Mouse (Mus musculus): ENCODE measurements around the gene Klhl40. TPM values are rescaled to one million over a fixed set of nuclear protein-coding genes. Genes with fewer than 3 reads are reported as not detected.

The Klhl40 gene
- polyA plus RNA-seq, 1 experiment, result not detected

DNA sequence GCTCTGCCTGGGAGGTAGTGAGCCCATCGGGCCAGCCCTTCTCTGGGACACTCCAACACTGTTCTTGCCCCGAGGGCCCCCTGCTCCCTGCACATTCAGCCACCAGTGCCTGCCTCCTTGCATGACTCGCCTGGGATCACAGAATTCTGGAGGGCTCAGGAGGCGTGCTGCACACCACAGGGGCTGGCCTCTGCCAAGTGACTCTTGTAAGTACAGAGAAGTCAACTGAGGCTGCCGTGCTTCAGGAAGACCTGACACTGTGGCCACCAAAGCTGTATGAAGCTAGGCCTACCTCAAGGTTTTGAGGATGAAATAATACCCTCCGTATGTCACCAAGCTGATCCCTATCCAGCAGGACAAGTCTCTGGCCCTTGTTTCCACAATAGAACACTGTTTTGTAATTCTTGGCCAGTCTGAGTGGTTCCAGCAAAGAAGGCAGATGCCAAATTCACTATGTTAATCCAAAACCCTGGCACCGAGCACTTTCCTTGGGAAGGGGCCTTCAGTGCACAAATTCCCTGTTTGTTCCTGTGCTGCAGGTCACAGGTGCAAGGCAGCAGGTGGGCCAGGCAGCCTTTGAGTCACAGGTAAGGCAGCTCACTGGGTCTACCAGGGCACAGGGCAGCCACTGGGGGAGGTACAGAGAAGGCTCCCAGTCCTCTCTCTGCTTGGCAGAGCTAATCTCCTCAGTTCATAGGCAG, 42.5 kb downstream of the Klhl40 start:
- H3K27ac ChIP-seq (ENCODE audit: insufficient read depth, low read length), result no peak overlapping the region
- H3K4me1 ChIP-seq (ENCODE audit: control insufficient read depth, insufficient read depth, low read length), result no peaks in the 10 kb centered on the region
- no peak overlapping the region for H3K4me3 ChIP-seq (ENCODE audit: insufficient read depth, low read length)
- TF ChIP-seq POLR2A (IDR thresholded peaks at IDR 0.05; ENCODE audit: low read depth, low read length), result no peak
- TF ChIP-seq CTCF (IDR thresholded peaks at IDR 0.05; ENCODE audit: borderline replicate concordance, insufficient read depth, low read length), result no peak

DNA sequence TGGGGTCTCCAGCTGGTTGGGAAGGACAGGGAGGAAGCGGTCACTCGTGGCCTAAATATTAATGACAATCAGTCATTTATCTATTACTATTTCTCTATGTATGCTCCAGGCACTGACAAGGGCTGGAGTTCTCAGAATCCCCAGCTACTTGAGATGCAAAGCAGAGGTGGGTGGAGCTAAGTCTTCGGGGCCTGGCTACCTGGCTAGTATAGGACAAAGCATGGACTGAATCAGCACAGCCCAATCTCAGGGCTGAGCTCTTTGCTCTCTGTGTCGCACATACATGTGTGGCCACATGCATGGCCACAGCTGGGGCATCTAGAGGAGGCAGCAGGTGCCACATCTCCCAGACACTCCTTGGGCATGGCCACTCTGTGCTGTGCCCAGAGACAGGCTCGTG, 43.4 kb downstream of the Klhl40 start:
- no peak overlapping the region for H3K4me3 ChIP-seq (ENCODE audit: insufficient read depth, low read length)
- no peaks in the 10 kb centered on the region for H3K4me1 ChIP-seq (ENCODE audit: control insufficient read depth, insufficient read depth, low read length)
- TF ChIP-seq POLR2A (IDR thresholded peaks at IDR 0.05; ENCODE audit: low read depth, low read length) (no peak), CTCF (IDR thresholded peaks at IDR 0.05; ENCODE audit: borderline replicate concordance, insufficient read depth, low read length) (no peak)
- no peak overlapping the region for H3K27ac ChIP-seq (ENCODE audit: insufficient read depth, low read length)

- Histone ChIP-seq H3K4me3 (ENCODE audit: insufficient read depth, low read length) (no peak overlapping the region), H3K4me1 (ENCODE audit: control insufficient read depth, insufficient read depth, low read length) (no peaks in the 10 kb centered on the region), H3K27ac (ENCODE audit: insufficient read depth, low read length) (no peak overlapping the region)
- TF ChIP-seq CTCF (IDR thresholded peaks at IDR 0.05; ENCODE audit: borderline replicate concordance, insufficient read depth, low read length) (no peak), POLR2A (IDR thresholded peaks at IDR 0.05; ENCODE audit: low read depth, low read length) (no peak)
These were observed 45.2 kb downstream of the Klhl40 start for GRCm38 (mm10) chr9:121822585-121822991.

DNA sequence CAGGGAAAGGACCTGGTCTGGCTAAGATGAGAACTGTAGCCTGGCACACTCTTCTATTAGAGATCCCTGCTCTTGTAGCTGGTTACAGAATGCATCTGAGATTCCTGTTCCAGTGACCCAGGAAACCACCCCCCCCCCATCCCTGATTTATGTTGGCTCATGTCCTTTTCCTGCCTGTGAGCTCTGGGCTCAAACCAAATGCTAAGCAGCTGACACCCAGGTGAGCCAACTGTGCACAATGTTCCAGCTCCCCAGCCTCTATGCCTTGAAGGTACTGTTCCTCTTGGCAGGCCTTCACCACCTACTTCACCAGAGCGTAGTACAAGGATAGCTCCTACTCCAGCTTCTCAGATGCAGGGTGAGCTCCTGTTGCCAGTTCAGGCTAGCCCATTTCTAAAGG, 45.6 kb downstream of the Klhl40 start:
- Histone ChIP-seq H3K4me3 (ENCODE audit: insufficient read depth, low read length) (no peak overlapping the region), H3K27ac (ENCODE audit: insufficient read depth, low read length) (no peak overlapping the region), H3K4me1 (ENCODE audit: control insufficient read depth, insufficient read depth, low read length) (no peaks in the 10 kb centered on the region)
- TF ChIP-seq POLR2A (IDR thresholded peaks at IDR 0.05; ENCODE audit: low read depth, low read length) (no peak), CTCF (IDR thresholded peaks at IDR 0.05; ENCODE audit: borderline replicate concordance, insufficient read depth, low read length) (no peak)

- TF ChIP-seq CTCF (IDR thresholded peaks at IDR 0.05; ENCODE audit: borderline replicate concordance, insufficient read depth, low read length), result no peak
- TF ChIP-seq POLR2A (IDR thresholded peaks at IDR 0.05; ENCODE audit: low read depth, low read length), result no peak
- H3K27ac ChIP-seq (ENCODE audit: insufficient read depth, low read length), result no peak overlapping the region
- H3K4me3 ChIP-seq (ENCODE audit: insufficient read depth, low read length), result no peak overlapping the region
- H3K4me1 ChIP-seq (ENCODE audit: control insufficient read depth, insufficient read depth, low read length), result no peaks in the 10 kb centered on the region
These were observed 46.6 kb downstream of the Klhl40 start for GRCm38 (mm10) chr9:121823991-121824390.

DNA sequence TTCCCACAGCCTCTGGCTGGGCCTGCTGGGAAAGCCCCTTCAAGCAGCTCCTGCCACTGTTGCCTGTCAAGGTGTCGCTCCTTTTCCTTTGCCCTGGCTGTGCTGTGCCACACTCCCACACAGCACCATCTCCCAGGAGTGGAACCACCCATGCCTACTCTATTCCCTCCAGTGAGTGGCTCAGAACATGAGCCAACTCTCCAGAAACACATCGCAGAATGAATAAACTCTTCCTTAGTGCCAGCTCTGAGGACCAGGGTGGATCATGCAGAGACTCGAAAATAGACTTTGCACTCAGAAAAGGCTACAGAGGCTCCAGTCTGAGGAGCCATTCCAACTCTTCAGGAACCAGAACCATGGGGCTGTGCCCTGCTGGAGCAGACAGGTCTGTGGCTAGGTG, 48.9 kb downstream of the Klhl40 start:
- Histone ChIP-seq H3K4me1 (ENCODE audit: control insufficient read depth, insufficient read depth, low read length) (no peaks in the 10 kb centered on the region), H3K27ac (ENCODE audit: insufficient read depth, low read length) (no peak overlapping the region), H3K4me3 (ENCODE audit: insufficient read depth, low read length) (no peak overlapping the region)
- TF ChIP-seq CTCF (IDR thresholded peaks at IDR 0.05; ENCODE audit: borderline replicate concordance, insufficient read depth, low read length), result no peak
- TF ChIP-seq POLR2A (IDR thresholded peaks at IDR 0.05; ENCODE audit: low read depth, low read length), result no peak

GRCm38 (mm10) chr9:121828314-121828713, 50.9 kb downstream of the Klhl40 start:
- Histone ChIP-seq H3K4me1 (ENCODE audit: control insufficient read depth, insufficient read depth, low read length) (no peaks in the 10 kb centered on the region), H3K27ac (ENCODE audit: insufficient read depth, low read length) (no peak overlapping the region), H3K4me3 (ENCODE audit: insufficient read depth, low read length) (no peak overlapping the region)
- TF ChIP-seq CTCF (IDR thresholded peaks at IDR 0.05; ENCODE audit: borderline replicate concordance, insufficient read depth, low read length) (no peak), POLR2A (IDR thresholded peaks at IDR 0.05; ENCODE audit: low read depth, low read length) (no peak)

DNA sequence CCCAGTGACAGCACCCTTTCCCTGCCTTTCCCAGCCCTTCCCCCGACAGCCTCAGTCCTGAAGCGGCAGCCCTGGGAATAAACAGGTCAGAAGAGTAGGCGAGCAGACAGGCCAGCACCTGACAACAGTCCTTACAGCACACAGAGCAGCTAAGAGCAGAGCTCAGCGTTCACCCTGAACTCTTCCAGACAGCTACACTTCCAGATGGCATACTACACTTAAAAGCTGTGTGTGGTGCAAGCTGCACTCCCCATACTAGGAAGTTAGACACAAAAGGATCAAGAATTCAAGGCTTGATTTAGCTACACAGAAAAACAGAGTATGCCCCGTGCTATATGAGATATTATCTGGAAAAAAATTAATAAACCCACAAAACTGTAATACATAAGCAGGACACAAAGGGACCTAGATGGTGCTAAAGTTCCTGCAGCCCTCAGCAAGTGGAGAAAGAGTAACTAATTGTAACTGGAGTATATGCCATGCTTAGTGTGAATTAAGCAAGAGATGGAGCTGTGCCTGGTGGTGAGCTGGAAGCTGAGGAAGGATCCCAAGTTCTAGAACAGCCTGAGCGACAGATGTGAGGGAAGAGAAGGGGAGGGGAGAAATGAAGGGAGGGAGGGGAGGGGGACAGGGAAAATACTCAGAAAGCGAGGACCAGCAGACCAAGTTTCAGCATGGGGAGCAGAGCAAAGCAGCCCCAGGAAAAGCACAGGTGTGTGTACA, 52.0 kb downstream of the Klhl40 start:
- H3K4me1 ChIP-seq (ENCODE audit: control insufficient read depth, insufficient read depth, low read length), result no peaks in the 10 kb centered on the region
- H3K27ac ChIP-seq (ENCODE audit: insufficient read depth, low read length), result no peak overlapping the region
- TF ChIP-seq CTCF (IDR thresholded peaks at IDR 0.05; ENCODE audit: borderline replicate concordance, insufficient read depth, low read length), result no peak
- no peak for TF ChIP-seq POLR2A (IDR thresholded peaks at IDR 0.05; ENCODE audit: low read depth, low read length)
- no peak overlapping the region for H3K4me3 ChIP-seq (ENCODE audit: insufficient read depth, low read length)

DNA sequence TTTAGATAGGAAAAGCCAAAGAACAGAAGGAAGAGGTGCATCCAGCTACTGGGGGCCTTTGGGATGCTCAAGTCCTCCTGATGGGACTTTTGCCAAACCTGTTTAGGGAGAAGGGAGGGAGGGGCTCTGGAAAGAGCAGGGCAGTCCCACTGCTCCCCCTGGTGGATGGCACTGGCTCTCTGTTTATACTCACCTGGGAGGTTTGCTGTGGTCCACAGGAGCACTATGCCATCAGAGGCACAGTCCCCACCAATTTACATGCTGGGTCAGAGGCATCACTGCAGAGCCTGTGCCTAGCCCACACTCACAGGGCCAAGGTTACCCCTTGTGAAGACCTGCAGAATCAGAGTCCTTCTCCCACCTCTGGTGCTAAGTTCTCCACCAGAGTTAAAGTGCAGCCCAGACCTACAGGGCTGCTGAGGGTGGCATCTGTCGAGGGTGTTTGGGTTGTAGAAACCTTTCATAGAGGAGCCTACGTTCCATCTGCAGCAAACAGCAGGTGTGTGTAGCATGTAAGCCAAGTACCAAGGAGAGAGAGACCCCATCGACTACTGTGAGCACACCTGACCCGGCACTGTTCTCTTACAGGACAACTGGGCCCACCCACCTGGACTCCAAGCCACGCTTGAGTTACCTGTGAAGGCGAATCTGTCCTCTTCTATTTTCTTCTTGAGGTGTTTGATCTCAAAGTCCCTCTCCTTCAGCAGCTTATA, 53.0 kb downstream of the Klhl40 start:
- Histone ChIP-seq H3K27ac (ENCODE audit: insufficient read depth, low read length) (no peak overlapping the region), H3K4me3 (ENCODE audit: insufficient read depth, low read length) (no peak overlapping the region), H3K4me1 (ENCODE audit: control insufficient read depth, insufficient read depth, low read length) (no peaks in the 10 kb centered on the region)
- TF ChIP-seq CTCF (IDR thresholded peaks at IDR 0.05; ENCODE audit: borderline replicate concordance, insufficient read depth, low read length) (peak; percentile 45; the same call in 1 of the 2 replicates), POLR2A (IDR thresholded peaks at IDR 0.05; ENCODE audit: low read depth, low read length) (no peak)

- TF ChIP-seq CTCF (IDR thresholded peaks at IDR 0.05; ENCODE audit: borderline replicate concordance, insufficient read depth, low read length) (peak; percentile 47), POLR2A (IDR thresholded peaks at IDR 0.05; ENCODE audit: low read depth, low read length) (no peak)
- peak overlapping the region; percentile 22; the same call in 1 of the 2 replicates for H3K27ac ChIP-seq (ENCODE audit: insufficient read depth, low read length)
These were observed 53.5 kb downstream of the Klhl40 start for GRCm38 (mm10) chr9:121830956-121831293.

More at GRCm38 (mm10) chr9:121830956-121831293, 53.5 kb downstream of the Klhl40 start:
- H3K4me1 ChIP-seq (ENCODE audit: control insufficient read depth, insufficient read depth, low read length), result no peaks in the 10 kb centered on the region
- no peak overlapping the region for H3K4me3 ChIP-seq (ENCODE audit: insufficient read depth, low read length)

Other genes starting within 250 kb of the Klhl40 start
- not detected in 2 replicates for gene Lyzl4, start 135.5 kb upstream of the Klhl40 start, polyA plus RNA-seq (2011; ENCODE audit: insufficient read length, low read depth, missing spikeins)
- 0.14 TPM in 1 of 2 replicates, not detected in the other for gene Vipr1, start 134.9 kb upstream of the Klhl40 start, polyA plus RNA-seq (2011; ENCODE audit: insufficient read length, low read depth, missing spikeins)
- 9.3 and 11.2 TPM in 2 replicates for gene Sec22c, start 72.1 kb upstream of the Klhl40 start, polyA plus RNA-seq (2011; ENCODE audit: insufficient read length, low read depth, missing spikeins)
- 46.9 and 59.7 TPM in 2 replicates for gene Ss18l2, start 67.3 kb upstream of the Klhl40 start, polyA plus RNA-seq (2011; ENCODE audit: insufficient read length, low read depth, missing spikeins)
- 134 and 169 TPM in 2 replicates for gene Nktr, start 58.4 kb upstream of the Klhl40 start, polyA plus RNA-seq (2011; ENCODE audit: insufficient read length, low read depth, missing spikeins)
- gene Zfp651, start 18.3 kb upstream of the Klhl40 start, polyA plus RNA-seq (2011; ENCODE audit: insufficient read length, low read depth, missing spikeins), result 30.4 and 36.6 TPM in 2 replicates
- not detected in 2 replicates for gene Hhatl, start 14.9 kb downstream of the Klhl40 start, polyA plus RNA-seq (2011; ENCODE audit: insufficient read length, low read depth, missing spikeins)
- gene Ccdc13, start 61.9 kb downstream of the Klhl40 start, polyA plus RNA-seq (2011; ENCODE audit: insufficient read length, low read depth, missing spikeins), result not detected in 2 replicates
- gene Higd1a, start 80.8 kb downstream of the Klhl40 start, polyA plus RNA-seq (2011; ENCODE audit: insufficient read length, low read depth, missing spikeins), result 96.1 and 101 TPM in 2 replicates
- gene Ackr2, start 120.7 kb downstream of the Klhl40 start, polyA plus RNA-seq (2011; ENCODE audit: insufficient read length, low read depth, missing spikeins), result not detected in 2 replicates
- not detected in 2 replicates for gene Cyp8b1, start 138.7 kb downstream of the Klhl40 start, polyA plus RNA-seq (2011; ENCODE audit: insufficient read length, low read depth, missing spikeins)
- gene Fam198a, start 173.4 kb downstream of the Klhl40 start, polyA plus RNA-seq (2011; ENCODE audit: insufficient read length, low read depth, missing spikeins), result 0.98 TPM in 1 of 2 replicates, not detected in the other
- gene Pomgnt2, start 219.5 kb downstream of the Klhl40 start, polyA plus RNA-seq (2011; ENCODE audit: insufficient read length, low read depth, missing spikeins), result 6.2 and 7.6 TPM in 2 replicates